Mouse (Mus musculus): Measurements from ENCODE around the gene Pxt1.
"Not testable (repeated sequence)": the region's sequence is repeated elsewhere in the genome, so short reads cannot be mapped to it uniquely, and the experiment has no call there.

The Pxt1 gene

GRCm38 (mm10) chr17:28943740-28944139 is at the start of gene Pxt1:
TSS of gene Pxt1 (minus strand) at chr17:28943840.
- no peak for DNase-seq (ENCODE audit: low read depth, low spot score)

- not testable (repeated sequence) for DNase-seq (ENCODE audit: low read depth, low spot score)
These were observed 49.4 kb upstream of the Pxt1 start for GRCm38 (mm10) chr17:28993004-28993403.

DNA sequence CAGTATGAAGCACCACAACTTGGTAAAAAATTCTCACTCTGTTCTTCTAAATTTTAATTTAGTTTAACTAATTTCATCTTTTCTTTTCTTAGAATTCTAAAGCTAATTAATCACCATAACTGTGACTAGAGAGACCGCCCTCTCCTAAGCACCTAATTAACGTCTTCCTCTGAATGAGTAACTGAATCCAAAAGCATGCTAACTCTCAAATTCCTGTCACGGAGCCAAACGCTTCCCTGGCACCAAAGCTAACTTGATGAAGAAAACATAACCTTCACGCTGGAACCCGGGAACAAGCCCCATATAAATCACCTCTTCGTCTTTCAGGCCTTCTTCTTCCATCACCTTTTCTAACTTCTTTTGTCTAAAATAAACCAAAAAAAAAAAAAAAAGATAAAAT is 48.5 kb upstream of the Pxt1 start:
- DNase-seq (ENCODE audit: low read depth, low spot score) = no peak

DNA sequence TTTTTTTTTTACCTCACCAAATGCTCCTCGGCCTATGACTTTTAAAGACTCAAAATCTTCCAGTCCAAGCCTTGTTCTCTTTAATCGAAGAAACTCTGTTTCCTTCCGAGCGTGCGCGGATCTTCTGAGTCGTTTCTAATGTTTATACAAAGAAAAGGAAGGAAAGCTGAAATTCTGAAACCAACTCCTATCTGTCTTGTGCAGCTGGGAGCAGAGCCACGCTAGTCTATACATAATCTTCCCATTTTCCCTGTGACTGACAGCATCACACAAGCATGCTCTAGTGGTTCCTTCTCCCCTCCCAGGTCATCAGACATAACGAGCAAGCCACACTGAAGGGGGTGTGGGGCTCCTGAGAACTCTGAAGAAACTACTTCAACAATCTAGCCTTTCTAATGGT is 47.6 kb upstream of the Pxt1 start:
- DNase-seq (ENCODE audit: low read depth, low spot score) = no peak

GRCm38 (mm10) chr17:28990060-28990459 is 46.4 kb upstream of the Pxt1 start:
- DNase-seq (ENCODE audit: low read depth, low spot score) = no peak

DNA sequence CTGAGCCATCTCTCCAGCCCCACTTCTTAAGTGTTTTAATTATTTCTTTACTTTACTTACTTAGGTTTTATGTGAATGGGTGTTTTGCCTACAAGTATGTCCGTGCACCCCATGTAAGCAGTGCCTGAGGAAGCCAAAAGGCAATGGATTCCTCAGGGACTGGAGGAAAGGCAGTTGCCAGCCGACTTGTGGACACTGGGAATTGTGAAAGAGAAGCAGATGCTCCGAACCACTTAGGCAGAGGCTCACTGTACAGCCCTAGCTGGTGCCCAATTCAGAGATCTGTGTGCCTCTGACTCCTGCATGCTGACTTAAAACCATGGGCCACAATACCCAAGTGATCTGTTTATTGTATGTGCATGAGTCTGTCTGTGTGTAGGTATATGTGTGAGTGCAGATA is 45.4 kb upstream of the Pxt1 start:
- no peak for DNase-seq (ENCODE audit: low read depth, low spot score)

DNA sequence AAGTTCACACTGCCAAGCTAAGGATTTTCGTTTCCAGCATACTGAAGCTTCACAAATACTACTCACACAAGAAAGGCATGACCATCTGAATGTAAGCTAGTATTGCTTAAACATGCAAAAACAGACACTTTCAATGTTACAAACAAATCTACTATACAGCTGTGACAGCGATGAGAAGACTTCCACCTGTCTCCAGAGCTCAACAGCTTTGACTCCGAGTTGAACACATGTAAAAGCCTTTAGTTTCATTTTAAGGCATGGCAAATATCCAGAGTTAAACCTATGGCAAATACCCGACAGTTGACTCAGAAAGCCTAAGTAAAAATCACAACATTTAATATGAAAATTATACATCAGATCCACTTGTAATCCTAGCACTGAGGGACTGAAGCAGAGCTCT is 44.7 kb upstream of the Pxt1 start:
- peak; percentile 44 for DNase-seq (ENCODE audit: low read depth, low spot score)

DNA sequence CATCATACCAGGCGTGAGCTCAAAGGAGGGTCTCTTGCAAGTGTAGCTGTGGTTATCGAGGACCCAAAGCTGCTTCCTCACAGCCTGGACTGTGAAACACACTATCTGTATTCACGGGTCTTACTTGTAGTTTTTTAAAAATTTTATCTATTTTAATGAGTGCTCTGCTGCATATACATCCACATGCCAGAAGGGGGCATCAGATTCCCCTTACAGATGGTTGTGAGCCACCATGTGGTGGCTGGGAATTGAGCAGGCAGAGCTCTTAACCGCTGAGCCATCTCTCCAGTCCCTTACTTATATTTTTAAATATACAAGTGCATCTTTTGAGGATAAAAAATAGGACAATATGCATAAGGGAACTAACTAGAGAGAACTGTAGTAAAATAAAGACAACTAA is 44.1 kb upstream of the Pxt1 start:
- DNase-seq (ENCODE audit: low read depth, low spot score) = peak; percentile 78

DNA sequence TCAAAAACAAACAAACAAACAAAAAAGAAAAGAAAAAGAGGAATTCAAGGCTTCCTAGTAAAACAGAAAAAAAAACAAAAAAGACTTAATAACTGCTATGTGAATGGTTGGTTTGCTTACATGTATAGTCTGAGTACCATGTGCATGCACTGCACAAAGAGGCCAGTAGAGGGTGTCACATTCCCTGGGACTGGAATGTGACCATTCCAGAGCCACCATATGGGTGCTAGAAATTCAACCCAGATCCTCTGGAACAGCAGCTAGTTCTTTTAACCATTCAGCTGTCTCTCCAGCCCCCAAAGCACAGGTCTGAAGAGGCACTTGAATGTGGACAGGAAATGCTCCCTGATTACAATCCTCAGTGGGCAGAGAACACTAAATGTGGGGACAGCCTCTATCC is 43.2 kb upstream of the Pxt1 start:
- peak; percentile 66 for DNase-seq (ENCODE audit: low read depth, low spot score)

DNA sequence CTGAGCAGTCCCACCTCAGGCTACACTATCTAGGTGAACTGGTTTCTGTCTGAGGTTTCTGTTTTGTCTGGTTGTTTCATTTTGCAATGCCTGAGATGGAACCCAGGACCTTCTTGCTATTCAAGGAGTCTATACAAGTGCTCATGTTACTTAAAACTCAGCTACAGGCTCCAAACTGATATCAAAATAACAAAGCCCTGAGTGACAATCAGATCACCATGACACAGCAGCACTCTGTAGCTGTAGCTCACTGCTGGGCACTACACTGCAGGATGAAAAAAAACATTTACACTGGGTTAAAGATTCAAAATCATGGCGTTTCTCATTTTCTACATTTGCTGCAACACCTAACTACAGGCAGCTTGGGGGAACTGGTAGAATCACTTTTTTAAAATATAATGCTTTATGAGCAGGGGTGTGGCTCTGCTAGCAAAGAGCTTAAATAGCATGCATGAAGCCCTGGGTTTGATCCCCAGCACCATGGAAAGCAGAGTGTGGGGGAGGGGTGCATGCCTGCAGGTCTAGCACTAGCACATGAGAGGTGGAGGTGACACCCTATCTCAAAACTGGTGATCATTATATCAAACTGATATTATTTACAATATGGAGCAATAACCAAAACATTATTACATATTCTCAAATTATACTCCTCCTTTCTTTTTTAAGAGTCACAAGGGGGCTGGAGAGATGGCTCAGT is 41.2 kb upstream of the Pxt1 start:
- no peak for DNase-seq (ENCODE audit: low read depth, low spot score)

GRCm38 (mm10) chr17:28982591-28982990 is 39.0 kb upstream of the Pxt1 start:
- DNase-seq (ENCODE audit: low read depth, low spot score) = no peak

GRCm38 (mm10) chr17:28981081-28981480 is 37.4 kb upstream of the Pxt1 start:
- no peak for DNase-seq (ENCODE audit: low read depth, low spot score)

- DNase-seq (ENCODE audit: low read depth, low spot score) = no peak
These were observed 35.5 kb upstream of the Pxt1 start for GRCm38 (mm10) chr17:28979091-28979490.

GRCm38 (mm10) chr17:28970122-28970521 is 26.5 kb upstream of the Pxt1 start:
- no peak for DNase-seq (ENCODE audit: low read depth, low spot score)

DNA sequence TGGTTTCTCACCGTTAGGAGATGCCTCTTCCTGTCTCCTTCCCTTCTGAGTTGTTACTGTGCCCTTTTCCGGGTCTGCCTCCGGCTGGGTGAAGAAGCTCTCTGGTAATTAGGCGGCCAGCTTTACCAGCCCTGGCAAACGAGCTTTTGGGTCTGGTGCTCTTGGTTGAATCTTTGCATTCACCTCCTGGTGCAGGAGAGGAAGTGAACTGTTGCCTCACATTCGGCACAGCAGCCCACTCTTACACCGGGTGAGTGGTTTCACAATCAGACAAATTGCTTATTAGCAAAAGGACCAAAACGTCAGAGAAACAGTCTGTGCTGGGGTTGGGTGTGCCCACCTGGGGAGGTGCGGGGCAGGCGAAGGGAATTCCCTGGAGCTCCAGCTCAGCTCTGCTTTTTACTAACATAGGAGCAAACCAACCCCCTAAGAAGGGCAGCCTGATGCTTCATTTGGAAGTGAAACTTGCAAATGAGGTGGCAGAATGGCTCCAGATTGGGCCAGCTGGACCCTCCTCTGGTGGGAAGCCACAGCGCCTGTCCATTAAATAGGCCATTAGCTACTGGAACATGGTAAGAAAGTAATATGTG is 23.5 kb upstream of the Pxt1 start:
- DNase-seq (ENCODE audit: low read depth, low spot score) = no peak

- DNase-seq (ENCODE audit: low read depth, low spot score) = no peak
These were observed 18.0 kb upstream of the Pxt1 start for GRCm38 (mm10) chr17:28961596-28961995.

- DNase-seq (ENCODE audit: low read depth, low spot score) = no peak
These were observed 17.0 kb upstream of the Pxt1 start for GRCm38 (mm10) chr17:28960597-28960996.

DNA sequence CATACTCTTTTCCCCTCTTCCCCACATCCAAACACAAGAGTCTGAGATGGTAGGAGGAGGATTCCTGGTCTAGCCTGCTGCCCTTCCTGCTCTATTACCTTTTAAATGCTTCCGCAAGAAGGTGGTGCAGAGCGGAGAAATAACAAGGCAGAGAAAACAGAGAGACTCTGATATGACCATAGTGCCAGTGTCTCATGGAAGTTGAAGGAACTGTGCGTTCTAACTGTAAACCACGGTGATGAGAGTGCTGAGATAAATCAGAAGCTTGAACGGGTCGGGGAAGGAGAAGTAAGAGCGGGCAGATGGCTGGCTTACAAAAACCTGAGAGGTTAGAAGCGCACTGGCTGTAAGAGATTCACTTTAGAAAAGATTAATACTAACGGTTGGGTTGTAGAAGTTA is 10.8 kb upstream of the Pxt1 start:
- no peak for DNase-seq (ENCODE audit: low read depth, low spot score)

DNA sequence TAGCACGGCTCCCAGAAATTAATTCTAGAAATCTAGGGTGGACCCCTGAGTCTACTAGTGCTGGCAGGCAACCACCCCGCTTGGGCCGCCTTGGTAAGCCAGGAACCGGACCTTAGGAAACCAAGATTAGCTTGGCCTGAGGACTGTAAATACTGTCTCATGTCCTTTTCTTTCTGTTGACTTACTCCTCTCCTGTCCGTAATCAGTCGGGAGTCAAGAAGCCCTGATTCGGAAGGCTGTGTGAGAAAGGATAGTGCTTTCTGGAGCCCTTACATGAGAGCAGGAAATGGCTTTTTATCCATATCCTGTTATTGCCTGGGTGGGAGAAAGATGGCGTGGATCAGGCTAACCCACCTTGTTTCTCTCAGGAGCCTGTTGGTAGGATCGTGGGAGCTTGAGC is 9.6 kb upstream of the Pxt1 start:
- peak; percentile 39 for DNase-seq (ENCODE audit: low read depth, low spot score)

DNA sequence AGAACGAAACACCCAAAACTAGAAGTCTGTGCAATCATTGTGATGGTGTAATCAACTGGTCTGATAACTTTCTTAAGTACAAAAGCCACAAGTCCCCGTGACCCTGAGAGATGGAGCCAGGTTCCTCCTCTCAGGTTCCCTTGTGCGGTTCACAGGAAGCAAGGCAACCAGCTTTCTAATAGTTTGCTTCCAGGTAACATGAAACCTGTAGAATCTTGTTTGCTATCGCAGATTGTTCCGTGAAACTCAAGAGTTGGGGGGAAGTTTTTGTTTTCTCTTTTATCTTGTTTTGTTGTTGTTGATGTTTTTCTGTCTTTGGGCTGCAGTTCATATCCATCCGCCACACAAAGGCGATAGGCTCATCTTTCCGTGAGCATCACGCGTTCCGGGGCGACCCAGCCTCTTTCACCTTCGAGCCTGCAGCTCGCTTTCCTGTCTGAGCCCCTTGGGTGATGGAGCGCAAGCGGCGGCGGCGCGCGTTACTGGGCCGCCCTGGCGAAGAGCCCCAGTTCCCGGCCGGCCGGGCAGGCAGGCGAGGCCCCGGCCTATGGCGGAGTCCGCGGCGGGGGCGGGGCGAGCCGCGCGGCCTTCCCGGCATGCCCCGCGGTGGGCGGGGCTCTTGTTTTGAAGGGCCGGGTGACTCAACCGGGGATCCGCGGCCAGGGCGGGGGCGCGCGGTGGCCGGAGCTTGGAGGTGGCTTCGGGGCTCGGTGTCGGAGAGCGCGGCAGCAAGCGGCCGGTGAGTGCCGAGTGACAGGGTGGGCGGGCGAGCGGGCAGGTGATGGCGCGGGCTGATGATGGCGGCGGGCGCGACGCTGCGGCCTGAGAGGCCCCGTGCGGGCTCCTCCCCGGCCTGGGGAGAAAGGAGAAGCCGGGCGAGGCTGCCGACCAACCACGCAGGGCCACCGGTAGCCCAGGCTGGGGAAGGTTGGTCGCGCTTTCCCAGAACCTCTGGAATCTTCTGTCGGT is 8.5 kb upstream of the Pxt1 start, which contains the start of gene Kctd20:
Gene Kctd20 (plus strand): TSS at position 120 of the 969 bp plus-strand sequence.
- DNase-seq (ENCODE audit: low read depth, low spot score) = peak; percentile 81

DNA sequence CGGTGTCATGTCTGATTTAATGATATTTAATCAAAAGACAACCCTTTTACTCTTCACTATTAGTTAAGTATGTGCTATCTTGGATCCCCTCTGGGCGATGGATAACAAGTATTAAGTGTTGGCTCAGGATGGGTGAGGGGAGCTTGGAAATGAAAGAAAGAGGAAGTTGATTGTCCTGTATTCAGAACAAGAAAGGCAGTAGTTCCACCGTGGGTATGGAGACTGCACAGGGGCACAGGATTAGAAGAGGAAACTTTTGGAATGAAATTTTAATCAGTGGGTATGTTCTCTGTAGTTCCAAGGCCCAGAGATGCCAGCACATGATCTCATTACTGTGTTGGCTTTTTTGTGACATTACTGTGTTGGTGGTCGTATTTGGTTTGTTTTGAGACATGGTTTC is 7.1 kb upstream of the Pxt1 start:
- DNase-seq (ENCODE audit: low read depth, low spot score) = no peak

- peak; percentile 93 for DNase-seq (ENCODE audit: low read depth, low spot score)
These were observed 5.0 kb upstream of the Pxt1 start for GRCm38 (mm10) chr17:28948661-28949060.
